Mouse (Mus musculus): ENCODE results near the gene Zeb2. TPM values are rescaled to one million over a fixed set of nuclear protein-coding genes. Genes with fewer than 3 reads are reported as not detected.

The Zeb2 gene
- polyA plus RNA-seq, 1 experiment = 25.6 TPM

GRCm38 (mm10) chr2:45062136-45062535, 55.1 kb downstream of the Zeb2 start:
- H3K36me3 ChIP-seq (ENCODE audit: control insufficient read depth, insufficient read depth, low read length) = no peaks in the 10 kb centered on the region
- 24% methylated on average over 6 of the region's 6 CpGs for WGBS
- no peaks in the 10 kb centered on the region for H3K27me3 ChIP-seq (replicated peaks; ENCODE audit: control insufficient read depth, insufficient read depth, low read length)
- DNase-seq = peak; percentile 62
- H3K4me1 ChIP-seq (ENCODE audit: control insufficient read depth, insufficient read depth, low read length) = peaks cover 31% of the 10 kb centered on the region
- H3K27ac ChIP-seq (ENCODE audit: insufficient read depth, low read depth, low read length) = no peak overlapping the region
- TF ChIP-seq CTCF (conservative IDR thresholded peaks at IDR 0.05; ENCODE audit: insufficient read depth, insufficient read length, low read depth, low read length) (no peak), POLR2A (IDR thresholded peaks at IDR 0.05; ENCODE audit: low read depth, low read length) (no peak)
- H3K4me3 ChIP-seq (ENCODE audit: insufficient read depth, low read depth, low read length) = no peak overlapping the region

DNA sequence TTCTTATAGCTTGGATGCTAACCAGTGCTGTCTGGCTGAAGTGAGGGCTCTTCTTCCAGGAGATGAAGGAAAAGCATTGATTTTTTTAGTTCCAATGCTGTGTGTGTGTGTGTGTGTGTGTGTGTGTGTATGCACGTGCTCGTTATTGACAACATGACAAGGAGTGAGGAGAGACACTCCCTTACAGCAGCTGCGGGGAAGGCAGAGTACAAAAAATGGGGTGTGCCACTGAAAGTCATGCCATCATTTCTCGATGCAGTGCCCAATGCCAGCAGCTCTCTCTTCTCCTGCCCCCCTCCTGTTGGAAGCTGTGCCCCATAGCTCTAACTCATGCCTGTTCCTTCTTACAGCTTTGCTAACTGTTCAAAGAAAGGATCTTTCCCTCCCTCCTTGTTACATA, 56.4 kb downstream of the Zeb2 start:
- WGBS = 80% methylated on average over 4 of the region's 4 CpGs
- H3K36me3 ChIP-seq (ENCODE audit: control insufficient read depth, insufficient read depth, low read length) = no peaks in the 10 kb centered on the region
- TF ChIP-seq CTCF (conservative IDR thresholded peaks at IDR 0.05; ENCODE audit: insufficient read depth, insufficient read length, low read depth, low read length) = no peak
- no peak for TF ChIP-seq POLR2A (IDR thresholded peaks at IDR 0.05; ENCODE audit: low read depth, low read length)
- H3K27me3 ChIP-seq (replicated peaks; ENCODE audit: control insufficient read depth, insufficient read depth, low read length) = no peaks in the 10 kb centered on the region
- H3K4me3 ChIP-seq (ENCODE audit: insufficient read depth, low read depth, low read length) = no peak overlapping the region
- peaks cover 36% of the 10 kb centered on the region for H3K4me1 ChIP-seq (ENCODE audit: control insufficient read depth, insufficient read depth, low read length)
- H3K27ac ChIP-seq (ENCODE audit: insufficient read depth, low read depth, low read length) = no peak overlapping the region
- no peak for DNase-seq

GRCm38 (mm10) chr2:45060202-45060601, 57.0 kb downstream of the Zeb2 start:
- DNase-seq = no peak
- H3K27ac ChIP-seq (ENCODE audit: insufficient read depth, low read depth, low read length) = no peak overlapping the region
- no peak overlapping the region for H3K4me3 ChIP-seq (ENCODE audit: insufficient read depth, low read depth, low read length)
- WGBS = 77% methylated on average over 9 of the region's 9 CpGs
- H3K36me3 ChIP-seq (ENCODE audit: control insufficient read depth, insufficient read depth, low read length) = no peaks in the 10 kb centered on the region
- TF ChIP-seq CTCF (conservative IDR thresholded peaks at IDR 0.05; ENCODE audit: insufficient read depth, insufficient read length, low read depth, low read length) (no peak), POLR2A (IDR thresholded peaks at IDR 0.05; ENCODE audit: low read depth, low read length) (no peak)
- no peaks in the 10 kb centered on the region for H3K27me3 ChIP-seq (replicated peaks; ENCODE audit: control insufficient read depth, insufficient read depth, low read length)
- H3K4me1 ChIP-seq (ENCODE audit: control insufficient read depth, insufficient read depth, low read length) = peaks cover 40% of the 10 kb centered on the region

DNA sequence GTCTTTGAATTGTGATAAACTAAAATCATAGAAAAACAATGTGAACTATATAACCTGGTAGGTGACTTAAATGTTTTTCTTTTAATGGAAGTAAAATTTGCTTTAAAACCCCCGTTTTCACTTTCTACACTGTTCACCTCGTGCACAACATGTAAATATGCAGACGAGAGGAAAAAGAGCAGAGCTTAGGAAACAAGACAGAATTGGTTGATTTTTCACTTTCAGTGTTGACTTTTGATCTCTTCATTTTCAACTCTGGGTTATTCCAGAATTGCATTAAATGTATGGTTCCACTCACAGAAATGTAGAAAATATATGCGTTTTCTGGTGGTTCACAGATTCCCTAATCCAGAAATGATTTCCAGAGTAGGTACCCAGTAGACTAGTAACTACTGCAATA, 57.6 kb downstream of the Zeb2 start:
- H3K36me3 ChIP-seq (ENCODE audit: control insufficient read depth, insufficient read depth, low read length) = no peaks in the 10 kb centered on the region
- H3K4me3 ChIP-seq (ENCODE audit: insufficient read depth, low read depth, low read length) = no peak overlapping the region
- 55% methylated on average over 4 of the region's 4 CpGs for WGBS
- H3K4me1 ChIP-seq (ENCODE audit: control insufficient read depth, insufficient read depth, low read length) = peaks cover 43% of the 10 kb centered on the region
- no peak for TF ChIP-seq CTCF (conservative IDR thresholded peaks at IDR 0.05; ENCODE audit: insufficient read depth, insufficient read length, low read depth, low read length)
- no peak for TF ChIP-seq POLR2A (IDR thresholded peaks at IDR 0.05; ENCODE audit: low read depth, low read length)
- DNase-seq = no peak
- no peaks in the 10 kb centered on the region for H3K27me3 ChIP-seq (replicated peaks; ENCODE audit: control insufficient read depth, insufficient read depth, low read length)
- H3K27ac ChIP-seq (ENCODE audit: insufficient read depth, low read depth, low read length) = no peak overlapping the region

DNA sequence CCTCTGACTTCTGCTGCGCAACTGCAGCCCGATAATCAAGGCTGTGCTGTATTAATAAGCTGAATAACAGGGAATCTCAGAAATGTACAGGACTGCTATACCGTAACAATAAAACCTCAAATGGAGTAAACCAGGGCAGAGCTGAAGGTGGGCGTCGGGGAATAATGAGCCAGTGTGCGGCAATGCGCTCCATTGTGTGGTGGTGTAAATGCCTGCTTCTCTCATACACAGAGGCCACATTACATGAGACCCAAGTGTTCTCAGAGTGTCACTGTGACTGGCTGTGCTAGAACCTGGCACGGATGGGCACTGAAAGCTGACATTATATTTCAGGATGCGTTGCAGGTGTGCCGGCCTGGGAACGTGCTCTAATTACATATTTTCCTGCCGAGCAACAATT, 58.2 kb downstream of the Zeb2 start:
- Histone ChIP-seq H3K4me1 (ENCODE audit: control insufficient read depth, insufficient read depth, low read length) (peaks cover 47% of the 10 kb centered on the region), H3K4me3 (ENCODE audit: insufficient read depth, low read depth, low read length) (no peak overlapping the region), H3K27me3 (replicated peaks; ENCODE audit: control insufficient read depth, insufficient read depth, low read length) (no peaks in the 10 kb centered on the region), H3K27ac (ENCODE audit: insufficient read depth, low read depth, low read length) (no peak overlapping the region), H3K36me3 (ENCODE audit: control insufficient read depth, insufficient read depth, low read length) (no peaks in the 10 kb centered on the region)
- 91% methylated on average over 12 of the region's 12 CpGs for WGBS
- DNase-seq = no peak
- no peak for TF ChIP-seq POLR2A (IDR thresholded peaks at IDR 0.05; ENCODE audit: low read depth, low read length)
- no peak for TF ChIP-seq CTCF (conservative IDR thresholded peaks at IDR 0.05; ENCODE audit: insufficient read depth, insufficient read length, low read depth, low read length)

- TF ChIP-seq POLR2A (IDR thresholded peaks at IDR 0.05; ENCODE audit: low read depth, low read length) (no peak), CTCF (conservative IDR thresholded peaks at IDR 0.05; ENCODE audit: insufficient read depth, insufficient read length, low read depth, low read length) (no peak)
- WGBS = 86% methylated on average over 9 of the region's 9 CpGs
Measured at GRCm38 (mm10) chr2:45058183-45058582, 59.0 kb downstream of the Zeb2 start.

GRCm38 (mm10) chr2:45056856-45057562, 60.2 kb downstream of the Zeb2 start:
- no peak overlapping the region for H3K27ac ChIP-seq (ENCODE audit: insufficient read depth, low read depth, low read length)

More at GRCm38 (mm10) chr2:45058183-45058582, 59.0 kb downstream of the Zeb2 start:
- Histone ChIP-seq H3K36me3 (ENCODE audit: control insufficient read depth, insufficient read depth, low read length) (no peaks in the 10 kb centered on the region), H3K4me3 (ENCODE audit: insufficient read depth, low read depth, low read length) (no peak overlapping the region), H3K27ac (ENCODE audit: insufficient read depth, low read depth, low read length) (no peak overlapping the region), H3K4me1 (ENCODE audit: control insufficient read depth, insufficient read depth, low read length) (peaks cover 39% of the 10 kb centered on the region), H3K27me3 (replicated peaks; ENCODE audit: control insufficient read depth, insufficient read depth, low read length) (no peaks in the 10 kb centered on the region)
- DNase-seq = no peak

More at GRCm38 (mm10) chr2:45056856-45057562, 60.2 kb downstream of the Zeb2 start:
- TF ChIP-seq POLR2A (IDR thresholded peaks at IDR 0.05; ENCODE audit: low read depth, low read length) (no peak), CTCF (conservative IDR thresholded peaks at IDR 0.05; ENCODE audit: insufficient read depth, insufficient read length, low read depth, low read length) (no peak)
- Histone ChIP-seq H3K4me1 (ENCODE audit: control insufficient read depth, insufficient read depth, low read length) (peaks cover 38% of the 10 kb centered on the region), H3K4me3 (ENCODE audit: insufficient read depth, low read depth, low read length) (no peak overlapping the region), H3K36me3 (ENCODE audit: control insufficient read depth, insufficient read depth, low read length) (no peaks in the 10 kb centered on the region), H3K27me3 (replicated peaks; ENCODE audit: control insufficient read depth, insufficient read depth, low read length) (no peaks in the 10 kb centered on the region)
- WGBS = 48% methylated on average over 10 of the region's 10 CpGs
- DNase-seq = no peak
